Mouse (Mus musculus): Measurements from ENCODE around the gene Sh3bgrl.
A peak's percentile ranks its signal among the peaks of the same experiment; 100 is the strongest.
"Not testable (repeated sequence)": the region's sequence is repeated elsewhere in the genome, so short reads cannot be mapped to it uniquely, and the experiment has no call there.

The Sh3bgrl gene

DNA sequence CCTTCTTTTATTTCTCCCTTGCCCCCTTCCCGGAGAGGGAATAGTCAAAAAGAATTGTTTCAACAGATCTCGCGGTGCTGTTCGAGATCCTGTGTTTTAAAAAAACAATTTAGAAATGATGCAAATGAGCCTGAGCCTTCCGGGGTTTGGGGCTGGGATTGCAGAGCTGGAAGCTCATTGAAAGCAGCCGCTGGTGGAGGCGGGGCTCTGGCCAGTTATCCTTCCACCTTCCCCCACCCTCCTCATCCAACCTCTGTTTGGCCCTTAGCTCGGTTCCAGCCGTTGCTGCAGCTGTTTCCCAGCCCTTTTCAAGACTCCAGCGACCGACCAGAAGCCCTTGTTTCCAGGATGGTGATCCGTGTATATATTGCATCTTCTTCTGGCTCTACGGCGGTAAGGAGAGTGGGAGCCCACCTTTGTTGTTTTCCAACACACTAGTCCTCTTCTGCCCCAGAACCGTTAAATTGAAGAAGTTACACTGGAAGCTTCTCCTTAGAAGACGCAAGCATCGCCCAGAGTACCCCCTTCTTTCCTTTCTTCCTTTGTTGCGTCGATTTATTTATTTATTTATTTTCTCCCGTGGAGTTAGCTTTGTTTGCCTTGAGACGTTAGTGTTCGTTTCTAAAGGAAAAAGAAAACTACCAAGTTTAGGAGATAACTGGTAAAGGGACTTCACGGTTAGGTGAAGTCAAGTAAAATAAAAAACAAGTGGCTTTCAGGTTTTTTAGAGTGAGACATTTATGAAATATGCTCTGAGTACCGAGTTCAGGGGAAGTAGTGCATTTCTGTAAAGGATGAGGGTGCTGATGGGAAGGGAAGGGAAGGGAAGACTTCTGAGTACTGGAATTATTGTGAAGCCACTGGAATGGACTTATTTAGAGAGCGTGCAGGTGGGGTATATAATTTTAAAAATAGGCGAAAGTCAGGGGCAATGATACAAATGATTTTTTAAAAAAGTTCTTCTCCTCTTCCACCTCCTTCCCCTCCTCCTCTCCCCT lies at the start of gene Sh3bgrl:
Gene Sh3bgrl, plus strand, starts transcription at position 121 of the 998 bp plus-strand sequence.
- peak; percentile 66; the same call in 1 of the 2 replicates for ATAC-seq (ENCODE audit: insufficient number of reproducible peaks, low FRiP score, low TSS enrichment)

GRCm38 (mm10) chrX:109047773-109048172 lies 47.4 kb upstream of the Sh3bgrl start:
- no peak for ATAC-seq (ENCODE audit: insufficient number of reproducible peaks, low FRiP score, low TSS enrichment)

- ATAC-seq (ENCODE audit: insufficient number of reproducible peaks, low FRiP score, low TSS enrichment): no peak
Measured at GRCm38 (mm10) chrX:109071719-109072118, 23.4 kb upstream of the Sh3bgrl start.

DNA sequence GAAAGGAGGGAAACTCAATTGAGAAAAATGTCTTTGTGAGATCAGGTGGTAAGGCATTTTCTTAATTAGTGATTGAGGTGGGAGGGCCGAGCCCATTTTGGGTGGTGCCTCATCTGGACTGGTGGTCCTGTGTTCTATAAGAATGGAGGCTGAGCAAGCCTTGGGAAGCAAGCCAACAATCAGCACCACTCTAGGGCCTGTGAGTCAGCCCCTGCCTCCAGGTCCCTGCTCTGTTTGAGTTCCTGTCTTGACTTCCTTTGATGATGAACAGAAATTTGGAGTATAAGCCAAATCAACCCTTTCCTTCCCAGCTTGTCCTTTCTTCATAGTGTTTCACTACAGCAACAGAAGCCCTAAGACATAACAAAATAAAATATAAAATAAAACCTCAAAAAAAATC lies 19.4 kb upstream of the Sh3bgrl start:
- ATAC-seq (ENCODE audit: insufficient number of reproducible peaks, low FRiP score, low TSS enrichment): no peak

- ATAC-seq (ENCODE audit: insufficient number of reproducible peaks, low FRiP score, low TSS enrichment): no peak
Measured at GRCm38 (mm10) chrX:109076355-109076754, 18.8 kb upstream of the Sh3bgrl start.

DNA sequence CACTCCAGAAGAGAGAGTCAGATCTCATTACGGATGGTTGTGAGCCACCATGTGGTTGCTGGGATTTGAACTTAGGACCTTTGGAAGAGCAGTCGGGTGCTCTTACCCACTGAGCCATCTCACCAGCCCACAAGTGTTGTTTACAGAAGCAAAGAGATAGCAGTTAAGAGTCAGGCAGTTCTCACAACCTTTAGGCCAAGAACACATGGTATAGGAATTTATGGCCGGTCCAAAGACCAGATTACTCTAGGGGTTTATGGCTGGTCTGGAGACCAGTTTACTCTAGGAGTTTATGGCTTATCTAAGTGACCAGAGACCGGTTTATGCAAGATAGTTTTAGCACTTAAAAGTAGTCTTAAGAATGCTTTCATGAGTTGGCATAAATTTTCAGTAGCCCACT lies 15.8 kb upstream of the Sh3bgrl start:
- ATAC-seq (ENCODE audit: insufficient number of reproducible peaks, low FRiP score, low TSS enrichment): not testable (repeated sequence)

- no peak for ATAC-seq (ENCODE audit: insufficient number of reproducible peaks, low FRiP score, low TSS enrichment)
Measured at GRCm38 (mm10) chrX:109087073-109087472, 8.1 kb upstream of the Sh3bgrl start.

- no peak for ATAC-seq (ENCODE audit: insufficient number of reproducible peaks, low FRiP score, low TSS enrichment)
Measured at GRCm38 (mm10) chrX:109094800-109095199, 365 bp upstream of the Sh3bgrl start.

DNA sequence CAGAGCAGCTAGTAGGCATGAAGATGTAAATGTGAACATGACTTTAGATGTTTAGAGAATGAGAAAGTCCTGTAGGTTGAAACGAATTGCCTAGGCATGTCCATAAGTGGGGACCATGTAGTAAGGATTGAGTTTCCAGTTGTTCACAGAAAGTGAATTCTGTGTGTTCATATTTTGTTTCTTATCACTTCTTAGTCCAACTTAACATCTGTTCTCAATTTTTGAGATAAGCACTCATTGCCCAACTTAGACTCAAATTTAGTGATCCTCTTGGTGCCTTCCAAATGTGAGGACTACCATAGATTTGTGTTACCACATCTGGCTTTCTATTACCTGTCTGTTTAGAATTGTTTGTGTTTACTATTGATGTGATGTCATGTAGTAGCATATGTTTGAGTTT lies 3.3 kb downstream of the Sh3bgrl start:
- no peak for ATAC-seq (ENCODE audit: insufficient number of reproducible peaks, low FRiP score, low TSS enrichment)

DNA sequence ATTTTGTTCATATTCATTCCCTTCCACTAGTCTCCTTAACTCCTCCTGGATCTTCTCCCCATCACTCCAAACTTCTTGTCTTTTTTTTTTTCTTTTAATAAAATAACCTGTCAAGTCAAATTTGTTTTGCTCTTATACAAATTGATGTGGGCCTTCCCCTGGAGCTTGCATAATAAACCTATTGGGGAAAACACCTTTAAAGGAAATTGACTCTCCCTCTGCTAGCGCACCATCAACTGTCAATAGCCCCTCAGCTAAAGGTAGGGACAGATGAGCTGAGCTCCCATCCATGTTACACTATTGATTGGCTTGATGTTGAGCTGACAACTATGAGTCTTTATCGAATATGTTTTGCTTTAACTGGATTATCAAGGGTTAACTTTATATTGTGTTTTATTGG lies 5.3 kb downstream of the Sh3bgrl start:
- no peak for ATAC-seq (ENCODE audit: insufficient number of reproducible peaks, low FRiP score, low TSS enrichment)

- ATAC-seq (ENCODE audit: insufficient number of reproducible peaks, low FRiP score, low TSS enrichment): no peak
Measured at GRCm38 (mm10) chrX:109108117-109108805, 13.1 kb downstream of the Sh3bgrl start.

GRCm38 (mm10) chrX:109112885-109113284 lies 17.7 kb downstream of the Sh3bgrl start:
- ATAC-seq (ENCODE audit: insufficient number of reproducible peaks, low FRiP score, low TSS enrichment): no peak

- ATAC-seq (ENCODE audit: insufficient number of reproducible peaks, low FRiP score, low TSS enrichment): no peak
Measured at GRCm38 (mm10) chrX:109113401-109114280, 18.5 kb downstream of the Sh3bgrl start.

GRCm38 (mm10) chrX:109119829-109120826 lies 25.0 kb downstream of the Sh3bgrl start:
- no peak for ATAC-seq (ENCODE audit: insufficient number of reproducible peaks, low FRiP score, low TSS enrichment)

DNA sequence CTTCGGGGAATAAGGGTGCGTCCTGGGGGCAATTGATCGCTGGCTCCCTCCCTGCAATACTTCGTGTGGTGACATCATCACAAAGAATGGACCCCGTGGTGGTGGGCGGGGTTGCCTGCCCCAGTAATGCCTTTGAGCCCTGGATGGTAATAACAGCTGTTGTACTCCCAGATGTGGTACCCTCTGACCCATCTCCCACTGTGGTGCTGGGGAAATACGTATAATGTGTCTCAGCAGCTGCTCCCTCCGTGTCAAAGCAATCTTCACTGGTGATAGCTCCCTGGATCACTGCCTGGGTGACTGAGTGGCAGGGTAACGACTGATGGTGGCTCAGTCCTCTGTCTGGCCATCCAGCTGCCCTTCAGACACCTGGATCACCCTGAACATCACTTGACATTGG lies 26.0 kb downstream of the Sh3bgrl start:
- ATAC-seq (ENCODE audit: insufficient number of reproducible peaks, low FRiP score, low TSS enrichment): no peak

GRCm38 (mm10) chrX:109122670-109123069 lies 27.5 kb downstream of the Sh3bgrl start:
- no peak for ATAC-seq (ENCODE audit: insufficient number of reproducible peaks, low FRiP score, low TSS enrichment)

GRCm38 (mm10) chrX:109123762-109124161 lies 28.6 kb downstream of the Sh3bgrl start:
- ATAC-seq (ENCODE audit: insufficient number of reproducible peaks, low FRiP score, low TSS enrichment): no peak

DNA sequence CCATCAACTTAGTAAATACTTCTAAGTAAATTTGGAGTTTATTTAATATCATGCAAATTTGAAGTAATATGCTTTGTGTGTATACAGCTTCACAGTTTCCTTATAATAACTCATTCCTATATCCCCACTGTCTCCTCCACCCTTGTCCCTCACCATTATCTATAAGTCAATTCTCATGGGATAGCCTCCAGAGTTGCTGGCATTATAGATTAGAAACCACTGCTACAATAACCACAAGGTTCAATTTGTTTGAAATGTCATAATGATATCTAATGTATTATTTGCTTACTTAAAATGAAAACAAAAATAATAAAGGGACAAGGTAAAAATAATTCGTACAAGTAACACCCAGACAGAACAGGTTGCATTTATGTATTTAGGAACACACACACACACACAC lies 31.7 kb downstream of the Sh3bgrl start:
- ATAC-seq (ENCODE audit: insufficient number of reproducible peaks, low FRiP score, low TSS enrichment): no peak

- no peak for ATAC-seq (ENCODE audit: insufficient number of reproducible peaks, low FRiP score, low TSS enrichment)
Measured at GRCm38 (mm10) chrX:109127551-109128088, 32.5 kb downstream of the Sh3bgrl start.

Data from cerebellum, adult (tissue).